Mouse (Mus musculus): ENCODE measurements at regions not wholly inside any gene's neighbourhood (a gene's known extent, or its start where the extent isn't known, plus 50 kb on each side); places are given as distances from the start of the nearest gene placed in this dataset.

GRCm38 (mm10) chr4:9162374-9162773 is 923.5 kb upstream of the Car8 start:
- TF ChIP-seq CTCF (IDR thresholded peaks at IDR 0.05) = no peak
- no peak for TF ChIP-seq POLR2A (IDR thresholded peaks at IDR 0.05; ENCODE audit: insufficient read depth, low read depth, low read length)
- no peak for TF ChIP-seq EP300 (IDR thresholded peaks at IDR 0.05; ENCODE audit: insufficient read depth, low read depth, low read length)
